Mouse (Mus musculus): ENCODE measurements around the gene Prkce. TPM values are rescaled to one million over a fixed set of nuclear protein-coding genes. Genes with fewer than 3 reads are reported as not detected.

The Prkce gene
- total RNA-seq, 1 experiment: 1.7 TPM

DNA sequence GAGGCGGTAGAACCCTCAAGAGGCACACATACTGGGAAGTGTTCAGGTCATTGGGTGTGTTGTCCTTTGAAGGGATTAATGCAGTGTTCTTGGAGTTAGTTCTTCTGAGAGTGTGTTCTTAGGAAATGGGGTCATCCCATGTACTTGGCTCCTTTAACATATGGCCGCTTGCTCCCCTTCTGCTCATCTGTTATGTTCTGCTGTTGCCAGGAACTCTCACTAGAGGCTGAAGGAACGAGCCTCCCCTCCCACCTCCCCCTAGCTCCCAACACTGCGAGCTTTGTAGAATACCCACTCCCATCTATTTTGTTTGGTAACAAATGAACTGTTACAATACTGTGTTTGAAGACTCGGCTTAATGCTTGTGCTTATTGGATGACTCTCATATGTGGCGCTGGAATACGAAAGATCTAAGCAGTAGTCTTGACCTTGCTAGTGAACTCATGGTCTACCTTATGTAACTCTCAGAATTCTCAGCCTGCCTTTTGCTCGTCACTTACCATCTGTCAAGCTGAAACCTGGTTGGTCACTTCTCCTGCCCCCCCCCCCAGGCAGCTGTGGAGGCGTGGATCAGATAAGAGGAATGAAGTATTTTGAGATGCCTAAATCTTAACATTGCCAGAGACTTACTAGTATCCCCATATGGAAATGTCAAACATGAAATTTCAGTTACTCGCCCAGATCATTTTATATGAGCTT is 58.1 kb downstream of the Prkce start:
- no peak for TF ChIP-seq MAFK (IDR thresholded peaks at IDR 0.05; ENCODE audit: insufficient read depth, low read depth, low read length)
- TF ChIP-seq ZC3H11A (IDR thresholded peaks at IDR 0.05; ENCODE audit: borderline replicate concordance, low read depth, low read length): no peak
- TF ChIP-seq HCFC1 (IDR thresholded peaks at IDR 0.05; ENCODE audit: borderline replicate concordance, insufficient read depth, low read length): no peak
- no peak for TF ChIP-seq ZNF384 (IDR thresholded peaks at IDR 0.05; ENCODE audit: low read depth, low read length)
- no peak for TF ChIP-seq CHD2 (IDR thresholded peaks at IDR 0.05; ENCODE audit: low read depth, low read length)
- Histone ChIP-seq H3K4me1 (ENCODE audit: control insufficient read depth in 2 of 2, insufficient read depth in 2 of 2, low read length in 2 of 2, poor library complexity in 1 of 2) (no peaks in the 10 kb centered on the region), H3K4me3 (ENCODE audit: insufficient read depth in 1 of 2, low read depth in 1 of 2, low read length in 2 of 2, poor library complexity in 1 of 2, severe bottlenecking in 1 of 2) (no peak overlapping the region), H3K9me3 (ENCODE audit: control insufficient read depth, insufficient read depth, low read depth, low read length) (no peaks in the 10 kb centered on the region), H3K27ac (ENCODE audit: insufficient read depth, low read depth, low read length, poor library complexity, severe bottlenecking) (no peak overlapping the region), H3K9ac (ENCODE audit: insufficient read depth, low read depth, low read length, poor library complexity, severe bottlenecking) (no peak overlapping the region), H3K36me3 (ENCODE audit: control insufficient read depth, insufficient read depth, low read length, poor library complexity, severe bottlenecking) (no peaks in the 10 kb centered on the region)
- in situ Hi-C loops (cut with MboI; ENCODE audit: low sequenced_read_pairs in 2 of 2, unreplicated experiment in 2 of 2): no loop called here
- DNase-seq (ENCODE audit: low read depth, low spot score): no peak

DNA sequence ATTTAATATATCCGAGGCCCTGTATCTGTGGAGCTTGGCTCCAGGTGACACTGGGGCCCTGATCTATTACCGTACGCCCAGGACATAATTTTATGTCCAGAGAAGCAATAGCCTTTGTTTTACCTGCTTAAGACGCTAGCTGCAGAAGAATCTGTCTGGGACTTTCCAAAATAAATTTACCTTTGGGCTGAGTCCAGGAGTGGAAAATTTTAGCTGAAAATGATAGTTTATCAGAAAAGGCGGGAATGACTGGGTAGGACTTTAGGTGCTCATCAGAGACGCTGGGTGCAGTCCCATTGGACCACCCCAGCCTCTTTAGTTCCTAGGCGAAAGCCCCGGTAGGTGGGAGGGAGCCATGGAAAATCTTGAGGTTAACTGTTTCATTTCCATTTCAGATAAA is 58.6 kb downstream of the Prkce start:
- TF ChIP-seq ZNF384 (IDR thresholded peaks at IDR 0.05; ENCODE audit: low read depth, low read length): no peak
- TF ChIP-seq MAFK (IDR thresholded peaks at IDR 0.05; ENCODE audit: insufficient read depth, low read depth, low read length): no peak
- TF ChIP-seq ZC3H11A (IDR thresholded peaks at IDR 0.05; ENCODE audit: borderline replicate concordance, low read depth, low read length): no peak
- no peak for TF ChIP-seq CHD2 (IDR thresholded peaks at IDR 0.05; ENCODE audit: low read depth, low read length)
- no peak for TF ChIP-seq HCFC1 (IDR thresholded peaks at IDR 0.05; ENCODE audit: borderline replicate concordance, insufficient read depth, low read length)
- H3K4me1 ChIP-seq (ENCODE audit: control insufficient read depth in 2 of 2, insufficient read depth in 2 of 2, low read length in 2 of 2, poor library complexity in 1 of 2): no peaks in the 10 kb centered on the region
- H3K27ac ChIP-seq (ENCODE audit: insufficient read depth, low read depth, low read length, poor library complexity, severe bottlenecking): no peak overlapping the region

DNA sequence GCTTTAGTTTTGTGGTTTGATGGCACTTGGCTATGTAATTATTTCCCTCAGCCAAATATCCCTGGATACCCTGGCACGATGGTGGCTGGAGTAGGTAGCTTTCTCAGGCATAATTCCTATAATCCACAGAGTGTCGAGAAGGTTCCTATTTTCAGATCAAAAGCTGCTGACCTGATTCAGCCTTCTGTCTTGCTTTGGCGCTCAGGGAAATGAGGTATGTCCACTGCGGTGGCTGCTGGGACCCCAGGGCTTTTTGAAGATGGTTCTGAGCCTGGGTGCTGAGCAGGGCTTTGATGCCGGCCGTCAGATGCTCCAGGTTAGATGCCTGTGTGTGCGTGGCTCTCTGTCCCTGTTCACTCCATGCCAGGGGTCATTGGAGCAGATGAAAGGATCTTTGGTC is 59.0 kb downstream of the Prkce start:
- Histone ChIP-seq H3K4me1 (ENCODE audit: control insufficient read depth in 2 of 2, insufficient read depth in 2 of 2, low read length in 2 of 2, poor library complexity in 1 of 2) (no peaks in the 10 kb centered on the region), H3K36me3 (ENCODE audit: control insufficient read depth, insufficient read depth, low read length, poor library complexity, severe bottlenecking) (no peaks in the 10 kb centered on the region), H3K9ac (ENCODE audit: insufficient read depth, low read depth, low read length, poor library complexity, severe bottlenecking) (no peak overlapping the region), H3K9me3 (ENCODE audit: control insufficient read depth, insufficient read depth, low read depth, low read length) (no peaks in the 10 kb centered on the region), H3K27ac (ENCODE audit: insufficient read depth, low read depth, low read length, poor library complexity, severe bottlenecking) (no peak overlapping the region), H3K4me3 (ENCODE audit: insufficient read depth in 1 of 2, low read depth in 1 of 2, low read length in 2 of 2, poor library complexity in 1 of 2, severe bottlenecking in 1 of 2) (no peak overlapping the region)
- TF ChIP-seq MAFK (IDR thresholded peaks at IDR 0.05; ENCODE audit: insufficient read depth, low read depth, low read length): no peak
- no peak for TF ChIP-seq ZNF384 (IDR thresholded peaks at IDR 0.05; ENCODE audit: low read depth, low read length)
- no peak for TF ChIP-seq ZC3H11A (IDR thresholded peaks at IDR 0.05; ENCODE audit: borderline replicate concordance, low read depth, low read length)
- TF ChIP-seq CHD2 (IDR thresholded peaks at IDR 0.05; ENCODE audit: low read depth, low read length): no peak
- no peak for TF ChIP-seq HCFC1 (IDR thresholded peaks at IDR 0.05; ENCODE audit: borderline replicate concordance, insufficient read depth, low read length)
- in situ Hi-C loops (cut with MboI; ENCODE audit: low sequenced_read_pairs in 2 of 2, unreplicated experiment in 2 of 2): no loop called here
- no peak for DNase-seq (ENCODE audit: low read depth, low spot score)

More for the DNA sequence above, 58.6 kb downstream of the Prkce start:
- DNase-seq (ENCODE audit: low read depth, low spot score): no peak
- no peaks in the 10 kb centered on the region for H3K36me3 ChIP-seq (ENCODE audit: control insufficient read depth, insufficient read depth, low read length, poor library complexity, severe bottlenecking)
- no peak overlapping the region for H3K9ac ChIP-seq (ENCODE audit: insufficient read depth, low read depth, low read length, poor library complexity, severe bottlenecking)
- in situ Hi-C loops (cut with MboI; ENCODE audit: low sequenced_read_pairs in 2 of 2, unreplicated experiment in 2 of 2): no loop called here
- H3K9me3 ChIP-seq (ENCODE audit: control insufficient read depth, insufficient read depth, low read depth, low read length): no peaks in the 10 kb centered on the region
- no peak overlapping the region for H3K4me3 ChIP-seq (ENCODE audit: insufficient read depth in 1 of 2, low read depth in 1 of 2, low read length in 2 of 2, poor library complexity in 1 of 2, severe bottlenecking in 1 of 2)

DNA sequence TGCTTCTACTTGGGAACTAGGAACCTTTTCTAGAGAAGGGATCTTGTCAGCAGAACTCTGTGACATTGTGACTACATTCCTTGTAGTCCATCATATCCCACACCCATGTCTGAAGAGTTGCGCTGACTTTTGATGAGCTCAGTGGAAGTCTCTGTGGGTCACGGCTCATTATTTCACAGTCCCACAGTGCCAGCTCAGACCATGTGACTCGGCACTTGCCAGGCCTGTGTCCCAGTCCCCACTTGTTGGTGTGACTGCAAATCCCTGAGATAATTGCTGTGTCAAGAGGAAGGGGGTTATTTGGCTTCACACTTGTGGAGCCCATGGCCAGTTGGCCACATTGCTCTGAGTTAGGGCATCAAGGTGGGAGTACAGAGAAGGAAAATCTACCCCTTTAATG is 59.8 kb downstream of the Prkce start:
- Histone ChIP-seq H3K9ac (ENCODE audit: insufficient read depth, low read depth, low read length, poor library complexity, severe bottlenecking) (no peak overlapping the region), H3K4me3 (ENCODE audit: insufficient read depth in 1 of 2, low read depth in 1 of 2, low read length in 2 of 2, poor library complexity in 1 of 2, severe bottlenecking in 1 of 2) (no peak overlapping the region), H3K27ac (ENCODE audit: insufficient read depth, low read depth, low read length, poor library complexity, severe bottlenecking) (no peak overlapping the region), H3K4me1 (ENCODE audit: control insufficient read depth in 2 of 2, insufficient read depth in 2 of 2, low read length in 2 of 2, poor library complexity in 1 of 2) (no peaks in the 10 kb centered on the region), H3K9me3 (ENCODE audit: control insufficient read depth, insufficient read depth, low read depth, low read length) (no peaks in the 10 kb centered on the region), H3K36me3 (ENCODE audit: control insufficient read depth, insufficient read depth, low read length, poor library complexity, severe bottlenecking) (no peaks in the 10 kb centered on the region)
- DNase-seq (ENCODE audit: low read depth, low spot score): no peak
- in situ Hi-C loops (cut with MboI; ENCODE audit: low sequenced_read_pairs in 2 of 2, unreplicated experiment in 2 of 2): no loop called here
- TF ChIP-seq HCFC1 (IDR thresholded peaks at IDR 0.05; ENCODE audit: borderline replicate concordance, insufficient read depth, low read length) (no peak), ZNF384 (IDR thresholded peaks at IDR 0.05; ENCODE audit: low read depth, low read length) (no peak), CHD2 (IDR thresholded peaks at IDR 0.05; ENCODE audit: low read depth, low read length) (no peak), MAFK (IDR thresholded peaks at IDR 0.05; ENCODE audit: insufficient read depth, low read depth, low read length) (no peak)
